Comparison of ENCODE assay signal across 8 mouse cellular contexts in the genomic region with DNA sequence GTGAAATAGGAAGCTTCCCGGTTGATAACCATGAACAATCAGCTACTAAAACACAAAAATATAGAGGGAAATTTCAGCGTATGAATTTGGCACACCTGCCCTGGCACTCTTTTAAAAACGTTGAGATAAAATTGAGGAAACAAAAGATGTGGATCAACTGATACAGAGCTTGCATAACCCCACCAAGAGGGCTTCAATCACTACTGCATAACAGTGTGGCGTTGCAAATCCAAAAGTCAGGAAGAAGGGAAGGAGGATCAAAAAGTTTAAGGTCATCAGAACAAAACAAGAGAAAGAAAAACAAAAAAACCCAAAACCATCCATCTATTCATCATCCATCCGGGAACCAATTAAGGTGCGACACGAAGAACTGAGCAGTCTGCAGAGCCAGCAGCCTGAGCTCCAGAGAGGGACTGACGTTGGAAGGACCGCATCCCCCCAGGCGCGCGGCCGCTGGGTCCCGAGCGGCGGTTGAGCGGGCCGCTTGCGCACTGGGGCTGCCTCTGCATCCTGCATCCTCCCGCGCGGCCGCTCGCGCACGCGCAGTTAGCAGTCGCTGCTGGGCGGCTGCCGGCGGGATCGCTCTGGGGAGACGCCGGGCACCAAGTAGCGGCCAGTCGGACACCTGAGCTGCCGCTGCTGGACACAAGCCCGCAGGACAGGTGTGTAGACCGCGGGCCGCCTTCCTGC. TPM values are rescaled to one million over a fixed set of nuclear protein-coding genes. Genes with fewer than 3 reads are reported as not detected.
DNase-seq lines count a peak whose midpoint lies in the region; ATAC-seq lines count a peak whose summit lies in the region.
"Had no signal": no experiment of that assay in that cellular context is flagged by ENCODE, and none has a peak within 500 bp of the region (broad histone marks: within the 10 kb centered on the region; RNA-seq: fewer than 3 reads in every experiment).

Gene Clgn, plus strand, starts transcription at position 552 of the 690 bp plus-strand sequence.

- WGBS in forebrain, embryonic 11.5 days, result 4% methylated on average over 41 of the region's 41 CpGs
- 5% methylated on average over 41 of the region's 41 CpGs for WGBS in hindbrain, embryonic 14.5 days

- peak within 1 kb of the TSS; percentile 60 for H3K4me3 ChIP-seq in forebrain, embryonic 11.5 days (ENCODE audit: low read depth, low read length)
- peak within 1 kb of the TSS; percentile 68 for H3K4me3 ChIP-seq in hindbrain, embryonic 14.5 days (replicated peaks; ENCODE audit: low read length)

- H3K4me2 ChIP-seq in forebrain, embryonic 11.5 days (ENCODE audit: low read depth, low read length, severe bottlenecking), result peak within 1 kb of the TSS; percentile 92
- peak within 1 kb of the TSS; percentile 77 for H3K4me2 ChIP-seq in hindbrain, embryonic 14.5 days (replicated peaks)

- no peaks in the 10 kb centered on the region for H3K36me3 ChIP-seq in forebrain, embryonic 11.5 days (ENCODE audit: control insufficient read depth, insufficient read depth, low read length)
- no peaks in the 10 kb centered on the region for H3K36me3 ChIP-seq in hindbrain, embryonic 14.5 days (replicated peaks; ENCODE audit: control insufficient read depth, insufficient read depth)

- H3K9ac ChIP-seq in forebrain, embryonic 11.5 days (ENCODE audit: low read length), result peak within 1 kb of the TSS; percentile 76
- H3K9ac ChIP-seq in hindbrain, embryonic 14.5 days, result peak within 1 kb of the TSS; percentile 81

- no peaks in the 10 kb centered on the region for H3K9me3 ChIP-seq in forebrain, embryonic 11.5 days (ENCODE audit: control insufficient read depth, low read length)
- no peaks in the 10 kb centered on the region for H3K9me3 ChIP-seq in hindbrain, embryonic 14.5 days (ENCODE audit: control insufficient read depth, low read length)

- H3K27ac ChIP-seq in forebrain, embryonic 11.5 days (ENCODE audit: low read depth, low read length), result no peak within 1 kb of the TSS
- H3K27ac ChIP-seq in hindbrain, embryonic 14.5 days, result no peak within 1 kb of the TSS
- H3K27ac ChIP-seq: macrophage had no signal

- H3K4me1 ChIP-seq in forebrain, embryonic 11.5 days (replicated peaks; ENCODE audit: control insufficient read depth, insufficient read depth, low read length), result peaks cover 2% of the 10 kb centered on the region; the same call in 1 of the 2 replicates
- no peaks in the 10 kb centered on the region for H3K4me1 ChIP-seq in hindbrain, embryonic 14.5 days (replicated peaks; ENCODE audit: control insufficient read depth, insufficient read depth, low read length)

- peaks cover 7% of the 10 kb centered on the region; the same call in 1 of the 2 replicates for H3K27me3 ChIP-seq in forebrain, embryonic 11.5 days (ENCODE audit: control insufficient read depth, insufficient read depth, low read length)
- no peaks in the 10 kb centered on the region for H3K27me3 ChIP-seq in hindbrain, embryonic 14.5 days (ENCODE audit: control insufficient read depth, insufficient read depth, low read length)

- ATAC-seq in forebrain, embryonic 11.5 days (replicated peaks; ENCODE audit: low FRiP score), result peak; percentile 95
- ATAC-seq in hindbrain, embryonic 14.5 days (ENCODE audit: low FRiP score), result peak; percentile 93

- DNase-seq in WW6 (ENCODE audit: low read depth, low spot score), result peak; percentile 56
- DNase-seq in c-Kit-positive CD71-negative TER-119-negative erythroid progenitor cells, embryonic 14.5 days (ENCODE audit: low read depth), result peak; percentile 23
- peak; percentile 90 for DNase-seq in forebrain, embryonic 11.5 days (ENCODE audit: low spot score)
- peak; percentile 84 for DNase-seq in hindbrain, embryonic 14.5 days (ENCODE audit: low spot score)
- DNase-seq in left cerebral cortex, adult 11 months (ENCODE audit: low spot score), result peak; percentile 37
- DNase-seq in lung, postnatal 25 days (ENCODE audit: low spot score), result peak; percentile 1
- peak; percentile 65 to 80 for DNase-seq in right cerebral cortex, postnatal 10 days (ENCODE audit: low spot score in 2 of 2)

RNA-seq across cellular contexts. Expression of gene Clgn, which starts in this region (rescaled TPM):
- polyA plus RNA-seq in forebrain, embryonic 11.5 days (2014; fragmentation: Nextera tagmentation; extraction: Ambion mirVana), result 6.0 and 6.3 TPM in 2 replicates
- 13.2 and 16.6 TPM in 2 replicates for polyA plus RNA-seq in hindbrain, embryonic 14.5 days (2014; fragmentation: Nextera tagmentation; extraction: Ambion mirVana)
- polyA plus RNA-seq: macrophage had no signal

Comparison
In these comparisons a context has a peak if more than half of its experiments do, and no peak if none do; other contexts are left out.
1. DNase-seq: peak in every context shown above with its lines; median percentile 90 in forebrain, embryonic 11.5 days; 84 in hindbrain, embryonic 14.5 days; 72 in right cerebral cortex, postnatal 10 days; 56 in WW6; 37 in left cerebral cortex, adult 11 months; 23 in c-Kit-positive CD71-negative TER-119-negative erythroid progenitor cells, embryonic 14.5 days; 1 in lung, postnatal 25 days.